Mouse (Mus musculus) midbrain, embryonic 13.5 days (tissue): ENCODE results near the gene Ccdc188. TPM values are rescaled to one million over a fixed set of nuclear protein-coding genes. Genes with fewer than 3 reads are reported as not detected.
A peak's percentile ranks its signal among the peaks of the same experiment; 100 is the strongest.

Source experiments
- ATAC-seq: fragments of 200-750 bp; cut with Nextera tagmentation; 2 replicates; pipeline ENCODE4 v1.8.0; 2017; ENCODE audit warnings: mild to moderate bottlenecking, moderate TSS enrichment, moderate library complexity
- H3K27ac ChIP-seq: fragments of 300-500 bp; sonication (generic); 2 replicates; pipeline ENCODE4 v1.5.1; 2015; ENCODE audit warnings: inconsistent platforms, mild to moderate bottlenecking, moderate library complexity
- H3K27me3 ChIP-seq: fragments of 300-500 bp; sonication (generic); 2 replicates; pipeline ENCODE4 v1.6.1; 2015; ENCODE audit warnings: mild to moderate bottlenecking, inconsistent platforms
- H3K36me3 ChIP-seq: fragments of 300-500 bp; sonication (generic); 2 replicates; pipeline ENCODE4 v1.6.1; 2015; ENCODE audit warnings: mild to moderate bottlenecking, inconsistent platforms
- H3K4me1 ChIP-seq: fragments of 300-500 bp; sonication (generic); replicated peaks from 2 replicates; pipeline ENCODE4 v1.6.1; 2015; ENCODE audit warnings: inconsistent platforms
- H3K4me2 ChIP-seq: fragments of 300-500 bp; sonication (generic); replicated peaks from 2 replicates; pipeline ENCODE4 v1.6.1; 2015; ENCODE audit warnings: moderate library complexity, mild to moderate bottlenecking, inconsistent platforms
- H3K4me3 ChIP-seq: fragments of 300-500 bp; sonication (generic); replicated peaks from 2 replicates; pipeline ENCODE4 v1.5.1; 2015; ENCODE audit warnings: mild to moderate bottlenecking, inconsistent platforms
- H3K9ac ChIP-seq: fragments of 300-500 bp; sonication (generic); replicated peaks from 2 replicates; pipeline ENCODE4 v1.6.1; 2015; ENCODE audit warnings: mild to moderate bottlenecking, inconsistent platforms
- H3K9me3 ChIP-seq: fragments of 300-500 bp; sonication (generic); 2 replicates; pipeline ENCODE4 v1.6.1; 2016; ENCODE audit warnings: mild to moderate bottlenecking, inconsistent platforms
- WGBS: fragments of 180-500 bp; shearing (Covaris S2); methylation state at CpG from one replicate; pipeline ENCODE4 v1.1.7; 2015; 5-methylcytosine and 5-hydroxymethylcytosine counted together
- polyA plus RNA-seq: library from polyadenylated mRNA; unstranded; fragments of >200 nt; fragmentation: Nextera tagmentation; extraction: Ambion mirVana; gene quantifications from 2 replicates; pipeline ENCODE4 v1.2.1, GENCODE M21; 2015

Gene Ccdc188
- polyA plus RNA-seq, 1 experiment from 2014 or later = 0.09 TPM

GRCm38 (mm10) chr16:18210701-18211416 is 6.8 kb upstream of the Ccdc188 start:
- no peak overlapping the region for H3K4me2 ChIP-seq
- H3K27ac ChIP-seq = no peak overlapping the region
- ATAC-seq = no peak
- WGBS = 21% methylated on average over 8 of the region's 8 CpGs
- H3K4me1 ChIP-seq = peaks cover 50% of the 10 kb centered on the region
- H3K9me3 ChIP-seq = no peaks in the 10 kb centered on the region
- H3K36me3 ChIP-seq = no peaks in the 10 kb centered on the region
- H3K9ac ChIP-seq = peak overlapping the region; percentile 14; the same call in 1 of the 2 replicates
- H3K4me3 ChIP-seq = no peak overlapping the region
- peaks cover 6% of the 10 kb centered on the region; the same call in 1 of the 2 replicates for H3K27me3 ChIP-seq

- 50% methylated on average over 10 of the region's 10 CpGs for WGBS
These were observed 6.1 kb upstream of the Ccdc188 start for GRCm38 (mm10) chr16:18211417-18212171.

GRCm38 (mm10) chr16:18213689-18214088 is 4.0 kb upstream of the Ccdc188 start:
- Histone ChIP-seq H3K4me1 (peaks cover 62% of the 10 kb centered on the region), H3K9me3 (no peaks in the 10 kb centered on the region), H3K4me2 (peak overlapping the region; percentile 61), H3K9ac (peak overlapping the region; percentile 64), H3K36me3 (no peaks in the 10 kb centered on the region), H3K27ac (peak overlapping the region; percentile 95), H3K4me3 (peak overlapping the region; percentile 35), H3K27me3 (peaks cover 6% of the 10 kb centered on the region; the same call in 1 of the 2 replicates)
- 11% methylated on average over 6 of the region's 6 CpGs for WGBS
- peak; percentile 97 for ATAC-seq

More at GRCm38 (mm10) chr16:18211417-18212171, 6.1 kb upstream of the Ccdc188 start:
- 0 out of 2 replicates have a peak overlapping the region, but pooled peaks have one; percentile 95 for H3K27ac ChIP-seq
- H3K27me3 ChIP-seq = peaks cover 6% of the 10 kb centered on the region; the same call in 1 of the 2 replicates
- H3K9me3 ChIP-seq = no peaks in the 10 kb centered on the region
- H3K9ac ChIP-seq = peak overlapping the region; percentile 14; the same call in 1 of the 2 replicates
- H3K4me2 ChIP-seq = no peak overlapping the region
- peaks cover 56% of the 10 kb centered on the region for H3K4me1 ChIP-seq
- no peaks in the 10 kb centered on the region for H3K36me3 ChIP-seq
- H3K4me3 ChIP-seq = no peak overlapping the region
- no peak for ATAC-seq

GRCm38 (mm10) chr16:18214858-18215257 is 2.8 kb upstream of the Ccdc188 start:
- peak overlapping the region; percentile 61 for H3K4me2 ChIP-seq
- WGBS = 65% methylated on average over 7 of the region's 7 CpGs
- H3K27ac ChIP-seq = peak overlapping the region; percentile 95
- no peaks in the 10 kb centered on the region for H3K9me3 ChIP-seq
- peak overlapping the region; percentile 35 for H3K4me3 ChIP-seq
- H3K9ac ChIP-seq = peak overlapping the region; percentile 64
- H3K36me3 ChIP-seq = no peaks in the 10 kb centered on the region
- peaks cover 4% of the 10 kb centered on the region; the same call in 1 of the 2 replicates for H3K27me3 ChIP-seq
- peaks cover 68% of the 10 kb centered on the region for H3K4me1 ChIP-seq
- no peak for ATAC-seq

GRCm38 (mm10) chr16:18218580-18218996 is 909 bp downstream of the Ccdc188 start:
- no peak overlapping the region for H3K9ac ChIP-seq
- peaks cover 50% of the 10 kb centered on the region for H3K4me1 ChIP-seq
- WGBS = 82% methylated on average over 9 of the region's 9 CpGs
- peaks cover 20% of the 10 kb centered on the region for H3K36me3 ChIP-seq
- H3K27me3 ChIP-seq = no peaks in the 10 kb centered on the region
- H3K4me2 ChIP-seq = no peak overlapping the region
- ATAC-seq = no peak
- H3K27ac ChIP-seq = no peak overlapping the region
- H3K9me3 ChIP-seq = no peaks in the 10 kb centered on the region
- H3K4me3 ChIP-seq = no peak overlapping the region

GRCm38 (mm10) chr16:18220001-18220400 is 2.3 kb downstream of the Ccdc188 start:
- H3K4me2 ChIP-seq = no peak overlapping the region
- H3K4me3 ChIP-seq = no peak overlapping the region
- peaks cover 34% of the 10 kb centered on the region for H3K36me3 ChIP-seq
- H3K9ac ChIP-seq = no peak overlapping the region
- 68% methylated on average over 8 of the region's 8 CpGs for WGBS
- peak overlapping the region; percentile 33; the same call in 1 of the 2 replicates for H3K27ac ChIP-seq
- no peaks in the 10 kb centered on the region for H3K27me3 ChIP-seq
- peaks cover 35% of the 10 kb centered on the region for H3K4me1 ChIP-seq
- no peaks in the 10 kb centered on the region for H3K9me3 ChIP-seq
- ATAC-seq = peak; percentile 44

GRCm38 (mm10) chr16:18220856-18221542 is 3.3 kb downstream of the Ccdc188 start:
- 0 out of 2 replicates have a peak, but pooled peaks have one; percentile 7 for ATAC-seq
- no peaks in the 10 kb centered on the region for H3K27me3 ChIP-seq
- WGBS = 93% methylated on average over 6 of the region's 6 CpGs
- no peak overlapping the region for H3K4me2 ChIP-seq
- no peak overlapping the region for H3K4me3 ChIP-seq
- H3K9ac ChIP-seq = no peak overlapping the region
- peaks cover 44% of the 10 kb centered on the region for H3K36me3 ChIP-seq
- no peak overlapping the region for H3K27ac ChIP-seq
- peaks cover 25% of the 10 kb centered on the region for H3K4me1 ChIP-seq
- no peaks in the 10 kb centered on the region for H3K9me3 ChIP-seq

GRCm38 (mm10) chr16:18221543-18221898 is 3.8 kb downstream of the Ccdc188 start:
- H3K4me2 ChIP-seq = no peak overlapping the region
- WGBS = 79% methylated on average over 11 of the region's 11 CpGs
- H3K27me3 ChIP-seq = no peaks in the 10 kb centered on the region
- no peaks in the 10 kb centered on the region for H3K9me3 ChIP-seq
- peaks cover 49% of the 10 kb centered on the region for H3K36me3 ChIP-seq
- no peak overlapping the region for H3K9ac ChIP-seq
- H3K4me3 ChIP-seq = no peak overlapping the region
- H3K4me1 ChIP-seq = peaks cover 21% of the 10 kb centered on the region
- no peak overlapping the region for H3K27ac ChIP-seq
- ATAC-seq = no peak

GRCm38 (mm10) chr16:18222188-18222587 is 4.5 kb downstream of the Ccdc188 start:
- H3K4me2 ChIP-seq = no peak overlapping the region
- no peak for ATAC-seq
- H3K9me3 ChIP-seq = no peaks in the 10 kb centered on the region
- peaks cover 56% of the 10 kb centered on the region for H3K36me3 ChIP-seq
- H3K4me3 ChIP-seq = no peak overlapping the region
- peaks cover 21% of the 10 kb centered on the region for H3K4me1 ChIP-seq
- no peak overlapping the region for H3K27ac ChIP-seq
- 88% methylated on average over 11 of the region's 11 CpGs for WGBS
- no peaks in the 10 kb centered on the region for H3K27me3 ChIP-seq
- H3K9ac ChIP-seq = no peak overlapping the region

GRCm38 (mm10) chr16:18227187-18227586 is 9.5 kb downstream of the Ccdc188 start:
- H3K4me1 ChIP-seq = peaks cover 24% of the 10 kb centered on the region
- H3K27me3 ChIP-seq = no peaks in the 10 kb centered on the region
- H3K9me3 ChIP-seq = no peaks in the 10 kb centered on the region
- H3K4me2 ChIP-seq = no peak overlapping the region
- peaks cover 63% of the 10 kb centered on the region for H3K36me3 ChIP-seq
- WGBS = 95% methylated on average over 13 of the region's 13 CpGs
- H3K9ac ChIP-seq = no peak overlapping the region
- ATAC-seq = no peak
- no peak overlapping the region for H3K4me3 ChIP-seq
- no peak overlapping the region for H3K27ac ChIP-seq

- Histone ChIP-seq H3K27me3 (no peaks in the 10 kb centered on the region), H3K36me3 (peaks cover 56% of the 10 kb centered on the region)
- no peak for ATAC-seq
These were observed 10.3 kb downstream of the Ccdc188 start for GRCm38 (mm10) chr16:18227897-18228422.

More at GRCm38 (mm10) chr16:18227897-18228422, 10.3 kb downstream of the Ccdc188 start:
- Histone ChIP-seq H3K4me3 (no peak overlapping the region), H3K9me3 (no peaks in the 10 kb centered on the region), H3K4me2 (no peak overlapping the region), H3K27ac (no peak overlapping the region), H3K4me1 (peaks cover 23% of the 10 kb centered on the region), H3K9ac (no peak overlapping the region)
- WGBS = 96% methylated on average over 20 of the region's 20 CpGs
